Mouse (Mus musculus): ENCODE measurements at regions not wholly inside any gene's neighbourhood (a gene's known extent, or its start where the extent isn't known, plus 50 kb on each side); places are given as distances from the start of the nearest gene placed in this dataset.

DNA sequence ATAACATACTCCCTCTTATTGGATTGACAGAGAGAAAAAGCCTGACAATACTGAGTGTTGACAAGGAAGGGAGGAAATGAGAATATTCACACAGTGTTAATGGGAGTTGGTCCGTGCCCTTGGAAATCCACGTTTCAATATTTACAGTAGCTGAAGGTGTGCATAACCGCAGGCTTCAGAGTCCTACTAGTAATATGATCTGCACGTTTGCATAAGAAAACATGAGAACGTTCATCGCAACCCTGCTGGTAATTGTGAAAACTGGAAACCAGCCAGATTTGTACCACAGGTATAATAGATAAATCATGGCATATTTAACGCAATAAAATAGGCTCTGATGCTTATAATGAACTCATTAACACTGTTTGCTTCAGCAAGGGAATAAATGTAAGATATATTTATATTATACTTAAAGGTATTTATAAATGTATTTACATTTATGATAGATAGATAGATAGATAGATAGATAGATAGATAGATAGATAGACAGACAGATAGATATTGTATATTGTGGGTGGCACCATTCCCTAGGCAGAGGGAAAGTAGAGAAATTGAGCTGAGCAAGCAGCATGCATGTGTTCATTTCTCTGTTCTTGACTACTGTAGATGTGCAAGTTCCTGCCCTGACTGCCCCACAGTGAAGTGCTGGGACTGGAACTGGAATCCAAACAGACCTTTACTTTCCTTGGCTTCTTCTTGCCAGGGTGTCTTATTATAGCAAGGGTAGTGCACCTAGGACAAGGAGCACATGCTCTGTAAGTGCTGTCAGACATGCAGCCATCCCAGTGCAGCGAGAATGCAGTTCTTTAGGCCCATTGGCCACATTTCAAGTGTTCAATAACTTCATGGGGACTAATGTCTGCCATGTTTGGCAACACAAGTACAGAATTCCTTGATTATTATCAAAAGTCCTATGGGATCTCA, 117.6 kb upstream of the Cpm start:
- H3K27ac ChIP-seq (replicated peaks; ENCODE audit: low read depth, low read length), result no peak overlapping the region
- no peaks in the 10 kb centered on the region for H3K9me3 ChIP-seq (ENCODE audit: control insufficient read depth, low read length)
- no peaks in the 10 kb centered on the region for H3K4me1 ChIP-seq (ENCODE audit: control insufficient read depth, insufficient read depth, low read length)
- 86% methylated on average over 8 of the region's 8 CpGs for WGBS
- no peak overlapping the region for H3K9ac ChIP-seq (ENCODE audit: low read length)
- H3K4me3 ChIP-seq (ENCODE audit: low read depth, low read length), result no peak overlapping the region
- H3K4me2 ChIP-seq (ENCODE audit: low read depth, severe bottlenecking), result no peak overlapping the region
- no peak for ATAC-seq (ENCODE audit: insufficient number of reproducible peaks, low FRiP score, low TSS enrichment, low read depth)
- H3K27me3 ChIP-seq (ENCODE audit: control insufficient read depth, insufficient read depth, low read length), result no peaks in the 10 kb centered on the region
- no peaks in the 10 kb centered on the region for H3K36me3 ChIP-seq (ENCODE audit: control insufficient read depth, insufficient read depth, low read length)
- DNase-seq (ENCODE audit: low spot score), result no peak

DNA sequence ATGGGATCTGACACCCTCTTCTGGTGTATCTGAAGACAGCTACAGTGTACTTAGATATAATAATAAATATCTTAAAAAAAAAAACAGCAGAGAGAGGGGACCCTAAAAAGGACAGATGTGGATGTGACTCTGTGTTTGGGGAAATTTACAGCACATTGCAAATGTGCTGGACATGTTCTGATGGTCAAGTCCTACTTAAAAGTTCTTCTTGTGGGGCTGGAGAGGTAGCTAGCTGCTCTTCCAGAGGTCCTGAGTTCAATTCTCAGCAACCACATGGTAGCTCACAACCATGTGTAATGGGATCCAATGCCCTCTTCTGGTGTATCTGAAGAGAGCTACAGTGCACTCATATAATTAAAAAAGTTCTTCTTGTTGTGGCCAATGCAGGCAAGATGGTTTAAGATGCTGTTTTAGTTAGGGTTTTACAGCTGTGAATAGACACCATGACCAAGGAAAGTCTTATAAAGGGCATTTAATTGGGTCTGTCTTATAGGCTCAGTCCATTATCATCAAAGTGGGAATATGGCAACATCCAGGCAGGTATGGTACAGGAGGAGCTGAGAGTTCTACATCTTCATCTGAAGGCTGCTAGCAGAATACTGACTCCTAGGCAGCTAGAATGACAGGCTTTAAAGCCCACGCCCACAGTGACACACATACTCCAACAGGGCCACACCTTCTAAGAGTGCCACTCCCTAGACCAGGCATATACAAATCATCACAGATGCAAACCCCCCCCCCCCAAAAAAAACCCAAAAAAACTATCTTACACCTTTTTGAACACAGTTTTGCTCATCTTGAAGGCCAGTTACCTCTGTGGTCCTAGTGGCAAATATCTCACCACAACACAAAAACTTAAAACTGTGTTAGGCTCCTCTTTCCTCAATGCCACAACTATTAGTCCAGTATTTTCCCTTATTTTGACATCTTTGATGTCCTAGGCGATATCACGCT, 118.5 kb upstream of the Cpm start:
- no peaks in the 10 kb centered on the region for H3K36me3 ChIP-seq (ENCODE audit: control insufficient read depth, insufficient read depth, low read length)
- no peak overlapping the region for H3K27ac ChIP-seq (replicated peaks; ENCODE audit: low read depth, low read length)
- 91% methylated on average over 3 of the region's 3 CpGs for WGBS

DNA sequence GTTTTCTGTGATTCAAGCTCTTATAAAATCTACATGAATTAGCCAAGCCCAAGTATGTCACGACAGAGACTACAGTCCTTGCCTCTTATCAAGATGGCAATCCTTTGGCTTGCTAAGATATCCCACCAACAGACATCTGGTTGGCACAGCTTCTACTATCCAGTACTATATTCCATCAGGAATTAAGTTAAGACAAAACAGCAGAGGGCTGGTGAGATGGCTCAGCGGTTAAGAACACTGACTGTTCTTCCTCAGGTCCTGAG, 119.1 kb upstream of the Cpm start:
- H3K4me2 ChIP-seq (ENCODE audit: low read depth, severe bottlenecking), result no peak overlapping the region
- no peak overlapping the region for H3K4me3 ChIP-seq (ENCODE audit: low read depth, low read length)
- 87% methylated on average over 2 of the region's 2 CpGs for WGBS
- no peaks in the 10 kb centered on the region for H3K9me3 ChIP-seq (ENCODE audit: control insufficient read depth, low read length)
- no peak overlapping the region for H3K9ac ChIP-seq (ENCODE audit: low read length)
- no peak for DNase-seq (ENCODE audit: low spot score)
- no peak for ATAC-seq (ENCODE audit: insufficient number of reproducible peaks, low FRiP score, low TSS enrichment, low read depth)
- H3K4me1 ChIP-seq (ENCODE audit: control insufficient read depth, insufficient read depth, low read length), result no peaks in the 10 kb centered on the region
- H3K27me3 ChIP-seq (ENCODE audit: control insufficient read depth, insufficient read depth, low read length), result no peaks in the 10 kb centered on the region
- no peaks in the 10 kb centered on the region for H3K36me3 ChIP-seq (ENCODE audit: control insufficient read depth, insufficient read depth, low read length)
- no peak overlapping the region for H3K27ac ChIP-seq (replicated peaks; ENCODE audit: low read depth, low read length)

More for the DNA sequence above, 118.5 kb upstream of the Cpm start:
- Histone ChIP-seq H3K9me3 (ENCODE audit: control insufficient read depth, low read length) (no peaks in the 10 kb centered on the region), H3K4me2 (ENCODE audit: low read depth, severe bottlenecking) (no peak overlapping the region), H3K4me1 (ENCODE audit: control insufficient read depth, insufficient read depth, low read length) (no peaks in the 10 kb centered on the region), H3K27me3 (ENCODE audit: control insufficient read depth, insufficient read depth, low read length) (no peaks in the 10 kb centered on the region), H3K9ac (ENCODE audit: low read length) (no peak overlapping the region), H3K4me3 (ENCODE audit: low read depth, low read length) (no peak overlapping the region)
- ATAC-seq (ENCODE audit: insufficient number of reproducible peaks, low FRiP score, low TSS enrichment, low read depth) (no peak), DNase-seq (ENCODE audit: low spot score) (no peak)

DNA sequence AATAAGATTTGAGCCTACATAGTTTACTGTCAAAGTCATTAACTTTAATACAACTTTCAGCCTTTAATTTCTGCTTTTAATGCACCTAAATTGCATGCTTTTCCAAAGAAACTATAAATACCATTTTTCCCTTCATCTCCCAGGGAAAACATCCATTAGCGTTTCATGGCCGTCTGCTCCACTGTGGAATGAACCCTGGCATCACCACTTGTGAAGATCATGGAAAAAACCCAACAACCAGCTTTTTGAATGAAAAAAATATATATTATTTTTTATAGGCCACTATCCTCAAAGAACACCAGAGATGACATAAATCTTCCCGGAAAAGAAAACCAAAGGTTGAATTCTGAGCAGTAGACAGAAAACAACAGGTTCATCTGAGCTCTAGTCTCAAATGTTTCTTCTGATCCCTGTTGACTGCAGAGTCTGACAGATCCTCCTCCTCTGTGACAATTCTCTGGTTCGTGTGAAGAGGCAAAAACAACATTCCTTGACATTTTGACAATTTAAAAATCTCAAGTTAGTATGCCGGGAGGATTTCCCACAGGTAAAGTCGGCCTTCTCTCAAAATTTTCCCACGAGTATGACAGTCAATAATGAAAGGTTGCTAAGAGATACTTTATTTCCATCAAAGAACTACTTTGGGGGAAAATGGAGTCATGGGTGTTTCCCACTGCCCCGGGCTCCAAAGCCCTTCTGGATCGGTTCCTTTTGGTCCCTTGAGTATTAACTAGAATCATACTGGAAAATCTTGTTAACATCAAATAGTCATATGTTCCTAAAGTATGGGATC, 119.7 kb upstream of the Cpm start:
- H3K9ac ChIP-seq (ENCODE audit: low read length), result no peak overlapping the region
- H3K4me2 ChIP-seq (ENCODE audit: low read depth, severe bottlenecking), result no peak overlapping the region
- WGBS, result 85% methylated on average over 9 of the region's 9 CpGs
- H3K4me1 ChIP-seq (ENCODE audit: control insufficient read depth, insufficient read depth, low read length), result no peaks in the 10 kb centered on the region
- no peak overlapping the region for H3K27ac ChIP-seq (replicated peaks; ENCODE audit: low read depth, low read length)
- H3K4me3 ChIP-seq (ENCODE audit: low read depth, low read length), result no peak overlapping the region
- no peaks in the 10 kb centered on the region for H3K27me3 ChIP-seq (ENCODE audit: control insufficient read depth, insufficient read depth, low read length)
- no peaks in the 10 kb centered on the region for H3K9me3 ChIP-seq (ENCODE audit: control insufficient read depth, low read length)
- ATAC-seq (ENCODE audit: insufficient number of reproducible peaks, low FRiP score, low TSS enrichment, low read depth) (no peak), DNase-seq (ENCODE audit: low spot score) (no peak)
- H3K36me3 ChIP-seq (ENCODE audit: control insufficient read depth, insufficient read depth, low read length), result no peaks in the 10 kb centered on the region

- no peaks in the 10 kb centered on the region for H3K36me3 ChIP-seq (ENCODE audit: control insufficient read depth, insufficient read depth, low read length)
- no peak overlapping the region for H3K4me3 ChIP-seq (ENCODE audit: low read depth, low read length)
- H3K9me3 ChIP-seq (ENCODE audit: control insufficient read depth, low read length), result no peaks in the 10 kb centered on the region
- H3K4me1 ChIP-seq (ENCODE audit: control insufficient read depth, insufficient read depth, low read length), result no peaks in the 10 kb centered on the region
- DNase-seq (ENCODE audit: low spot score) (no peak), ATAC-seq (ENCODE audit: insufficient number of reproducible peaks, low FRiP score, low TSS enrichment, low read depth) (no peak)
- H3K27ac ChIP-seq (replicated peaks; ENCODE audit: low read depth, low read length), result no peak overlapping the region
- no peak overlapping the region for H3K9ac ChIP-seq (ENCODE audit: low read length)
- no peaks in the 10 kb centered on the region for H3K27me3 ChIP-seq (ENCODE audit: control insufficient read depth, insufficient read depth, low read length)
- 91% methylated on average over 5 of the region's 5 CpGs for WGBS
- no peak overlapping the region for H3K4me2 ChIP-seq (ENCODE audit: low read depth, severe bottlenecking)
Observed at GRCm38 (mm10) chr10:117506252-117506992, 122.9 kb upstream of the Cpm start.

DNA sequence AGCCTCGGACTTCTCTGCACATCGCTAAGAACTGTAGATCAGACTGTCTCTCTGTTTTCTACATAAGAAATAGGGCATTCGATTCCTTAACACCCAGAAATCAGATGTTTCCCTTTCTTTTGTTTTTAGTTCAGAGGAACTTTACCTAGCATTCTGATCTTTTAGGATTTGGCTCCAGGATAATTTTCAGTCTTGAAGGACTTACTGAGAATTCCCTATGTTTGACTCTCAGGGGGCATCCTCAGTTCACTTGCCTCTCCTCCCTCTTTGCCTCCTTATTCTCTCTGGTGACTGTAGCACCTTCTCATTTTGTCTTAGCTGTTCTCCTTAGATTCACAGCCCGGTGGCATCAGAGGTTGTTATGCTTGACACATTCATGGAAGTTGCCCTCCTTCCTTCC, 123.8 kb upstream of the Cpm start:
- Histone ChIP-seq H3K36me3 (ENCODE audit: control insufficient read depth, insufficient read depth, low read length) (no peaks in the 10 kb centered on the region), H3K4me1 (ENCODE audit: control insufficient read depth, insufficient read depth, low read length) (no peaks in the 10 kb centered on the region), H3K27me3 (ENCODE audit: control insufficient read depth, insufficient read depth, low read length) (no peaks in the 10 kb centered on the region), H3K27ac (replicated peaks; ENCODE audit: low read depth, low read length) (no peak overlapping the region), H3K4me3 (ENCODE audit: low read depth, low read length) (no peak overlapping the region), H3K9me3 (ENCODE audit: control insufficient read depth, low read length) (no peaks in the 10 kb centered on the region), H3K4me2 (ENCODE audit: low read depth, severe bottlenecking) (no peak overlapping the region), H3K9ac (ENCODE audit: low read length) (no peak overlapping the region)
- WGBS, result 82% methylated on average over 4 of the region's 4 CpGs
- ATAC-seq (ENCODE audit: insufficient number of reproducible peaks, low FRiP score, low TSS enrichment, low read depth) (no peak), DNase-seq (ENCODE audit: low spot score) (no peak)

DNA sequence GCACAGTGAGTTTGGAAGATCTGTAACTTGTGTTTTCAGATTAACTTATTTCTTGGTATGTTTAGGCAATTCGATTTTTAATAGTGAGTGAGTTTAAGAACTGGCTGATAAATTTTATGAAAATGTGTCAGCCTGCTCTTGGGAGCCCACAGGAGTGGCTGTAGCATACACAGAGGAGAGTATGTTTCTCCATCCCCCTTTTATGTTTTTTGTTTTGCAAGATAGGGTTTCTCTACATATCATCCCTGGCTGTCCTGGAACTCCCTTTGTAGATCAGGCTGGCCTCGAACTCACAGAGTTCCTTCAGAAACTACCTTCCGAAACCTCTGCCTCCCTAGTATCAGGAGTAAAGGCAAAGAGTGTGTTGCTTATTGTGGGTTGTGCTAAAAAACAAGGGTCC, 124.2 kb upstream of the Cpm start:
- Histone ChIP-seq H3K9me3 (ENCODE audit: control insufficient read depth, low read length) (no peaks in the 10 kb centered on the region), H3K27me3 (ENCODE audit: control insufficient read depth, insufficient read depth, low read length) (no peaks in the 10 kb centered on the region), H3K27ac (replicated peaks; ENCODE audit: low read depth, low read length) (no peak overlapping the region), H3K4me2 (ENCODE audit: low read depth, severe bottlenecking) (no peak overlapping the region), H3K4me1 (ENCODE audit: control insufficient read depth, insufficient read depth, low read length) (no peaks in the 10 kb centered on the region), H3K9ac (ENCODE audit: low read length) (no peak overlapping the region), H3K4me3 (ENCODE audit: low read depth, low read length) (no peak overlapping the region), H3K36me3 (ENCODE audit: control insufficient read depth, insufficient read depth, low read length) (no peaks in the 10 kb centered on the region)
- no peak for ATAC-seq (ENCODE audit: insufficient number of reproducible peaks, low FRiP score, low TSS enrichment, low read depth)
- WGBS, result 93% methylated on average over 3 of the region's 3 CpGs
- DNase-seq (ENCODE audit: low spot score), result no peak
